Mouse (Mus musculus) naive thymus-derived CD4-positive, alpha-beta T cell, adult 5 months (primary cell): ENCODE results near the gene Olfr860. TPM values are rescaled to one million over a fixed set of nuclear protein-coding genes. Genes with fewer than 3 reads are reported as not detected.

ENCODE experiments used
- polyA plus RNA-seq: library from polyadenylated mRNA; unstranded; fragments of 100-300 nt; shearing (Covaris generic); gene quantifications from one replicate; pipeline ENCODE4 v1.2.1, GENCODE M21; 2017

The Olfr860 gene
- polyA plus RNA-seq, result 0.20 TPM

GRCm38 (mm10) chr9:19849647-19850046 lies at the start of gene Olfr860:
TSS of gene Olfr860 (minus strand) at chr9:19849747.

GRCm38 (mm10) chr9:19887904-19888303 lies 38.4 kb upstream of the Olfr860 start, which contains the start of gene Olfr862:
TSS of gene Olfr862 (minus strand) at chr9:19888004.

GRCm38 (mm10) chr9:19804606-19805005 lies 44.9 kb downstream of the Olfr860 start, which contains the start of gene Olfr859:
TSS of gene Olfr859 (plus strand) at chr9:19804906.

Other genes starting within 250 kb of the Olfr860 start
- 20.1 TPM for gene Zfp317, start 227.6 kb downstream of the Olfr860 start, polyA plus RNA-seq
- gene Olfr857, start 140.3 kb downstream of the Olfr860 start, polyA plus RNA-seq, result not detected
- gene Olfr58, start 69.5 kb downstream of the Olfr860 start, polyA plus RNA-seq, result not detected
- gene Olfr859, start 44.8 kb downstream of the Olfr860 start, polyA plus RNA-seq, result 0.26 TPM
- gene Olfr862, start 38.3 kb upstream of the Olfr860 start, polyA plus RNA-seq, result 0.34 TPM
- gene Olfr77, start 67.1 kb upstream of the Olfr860 start, polyA plus RNA-seq, result 1.5 TPM
- not detected for gene Olfr866, start 178.3 kb upstream of the Olfr860 start, polyA plus RNA-seq
- gene Olfr867, start 207.8 kb upstream of the Olfr860 start, polyA plus RNA-seq, result not detected
- not detected for gene Olfr868, start 248.9 kb upstream of the Olfr860 start, polyA plus RNA-seq